Mouse (Mus musculus) forebrain, embryonic 13.5 days (tissue): Measurements from ENCODE around the gene Nek8. TPM values are rescaled to one million over a fixed set of nuclear protein-coding genes. Genes with fewer than 3 reads are reported as not detected.
"Not testable (repeated sequence)": the region's sequence is repeated elsewhere in the genome, so short reads cannot be mapped to it uniquely, and the experiment has no call there.

Source experiments
- ATAC-seq: fragments of 200-750 bp; cut with Nextera tagmentation; 2 replicates; pipeline ENCODE4 v1.8.0; 2017
- H3K27ac ChIP-seq: fragments of 300-500 bp; sonication (generic); 2 replicates; pipeline ENCODE4 v1.5.1; 2015; ENCODE audit warnings: inconsistent platforms, mild to moderate bottlenecking, moderate library complexity
- H3K27me3 ChIP-seq: fragments of 300-500 bp; sonication (generic); 2 replicates; pipeline ENCODE4 v1.6.1; 2015; ENCODE audit warnings: mild to moderate bottlenecking, inconsistent platforms
- H3K36me3 ChIP-seq: fragments of 300-500 bp; sonication (generic); 2 replicates; pipeline ENCODE4 v1.6.1; 2015; ENCODE audit warnings: mild to moderate bottlenecking, inconsistent platforms; ENCODE audit not compliant: poor library complexity, severe bottlenecking
- H3K4me1 ChIP-seq: fragments of 300-500 bp; sonication (generic); 2 replicates; pipeline ENCODE4 v1.6.1; 2015; ENCODE audit warnings: inconsistent platforms
- H3K4me2 ChIP-seq: fragments of 300-500 bp; sonication (generic); 2 replicates; pipeline ENCODE4 v1.6.1; 2015; ENCODE audit warnings: inconsistent platforms, mild to moderate bottlenecking, moderate library complexity
- H3K4me3 ChIP-seq: fragments of 300-500 bp; sonication (generic); 2 replicates; pipeline ENCODE4 v1.5.1; 2015; ENCODE audit warnings: mild to moderate bottlenecking, inconsistent platforms
- H3K9ac ChIP-seq: fragments of 300-500 bp; sonication (generic); 2 replicates; pipeline ENCODE4 v1.6.1; 2015; ENCODE audit warnings: mild to moderate bottlenecking, inconsistent platforms
- H3K9me3 ChIP-seq: fragments of 300-500 bp; sonication (generic); replicated peaks from 2 replicates; pipeline ENCODE4 v1.6.1; 2016; ENCODE audit warnings: inconsistent platforms
- WGBS: fragments of 180-500 bp; shearing (Covaris S2); methylation state at CpG from one replicate; pipeline ENCODE4 v1.1.7; 2015; 5-methylcytosine and 5-hydroxymethylcytosine counted together
- polyA plus RNA-seq: library from polyadenylated mRNA; unstranded; fragments of >200 nt; fragmentation: Nextera tagmentation; extraction: Ambion mirVana; gene quantifications from 2 replicates; pipeline ENCODE4 v1.2.1, GENCODE M21; 2015

The Nek8 gene
- polyA plus RNA-seq, 1 experiment from 2014 or later, result 5.4 TPM

GRCm38 (mm10) chr11:78195101-78195863, 18.8 kb upstream of the Nek8 start:
- ATAC-seq, result no peak
- no peaks in the 10 kb centered on the region for H3K9me3 ChIP-seq
- H3K27ac ChIP-seq, result no peak overlapping the region
- H3K27me3 ChIP-seq, result no peaks in the 10 kb centered on the region
- peak overlapping the region; percentile 33 for H3K4me3 ChIP-seq
- WGBS, result 54% methylated on average over 23 of the region's 23 CpGs
- peaks cover 32% of the 10 kb centered on the region for H3K36me3 ChIP-seq
- H3K4me2 ChIP-seq, result peak overlapping the region; percentile 55
- H3K9ac ChIP-seq, result 0 out of 2 replicates have a peak overlapping the region, but pooled peaks have one; percentile 37
- H3K4me1 ChIP-seq, result peaks cover 12% of the 10 kb centered on the region

GRCm38 (mm10) chr11:78194411-78195100, 18.1 kb upstream of the Nek8 start:
- H3K4me2 ChIP-seq, result peak overlapping the region; percentile 55
- no peaks in the 10 kb centered on the region for H3K9me3 ChIP-seq
- H3K4me3 ChIP-seq, result peak overlapping the region; percentile 33
- H3K27me3 ChIP-seq, result no peaks in the 10 kb centered on the region
- no peak overlapping the region for H3K27ac ChIP-seq
- H3K36me3 ChIP-seq, result peaks cover 33% of the 10 kb centered on the region
- WGBS, result 4% methylated on average over 30 of the region's 30 CpGs
- H3K9ac ChIP-seq, result peak overlapping the region; percentile 37; the same call in 1 of the 2 replicates
- H3K4me1 ChIP-seq, result peaks cover 19% of the 10 kb centered on the region
- peak; percentile 52; the same call in 1 of the 2 replicates for ATAC-seq

- H3K4me3 ChIP-seq, result no peak within 1 kb of the TSS
- H3K36me3 ChIP-seq, result peaks cover 33% of the 10 kb centered on the region
- no peak for ATAC-seq
- no peaks in the 10 kb centered on the region for H3K27me3 ChIP-seq
- H3K4me2 ChIP-seq, result peak within 1 kb of the TSS; percentile 55; the same call in 1 of the 2 replicates
- H3K27ac ChIP-seq, result no peak within 1 kb of the TSS
- H3K4me1 ChIP-seq, result peaks cover 23% of the 10 kb centered on the region
- 81% methylated on average over 1 of the region's 1 CpGs for WGBS
- H3K9me3 ChIP-seq, result no peaks in the 10 kb centered on the region
- H3K9ac ChIP-seq, result no peak within 1 kb of the TSS
Observed at GRCm38 (mm10) chr11:78193113-78193512, 16.6 kb upstream of the Nek8 start, which contains the start of gene Proca1. Gene Proca1 (plus strand): TSS chr11:78193392.

- Histone ChIP-seq H3K4me3 (peak overlapping the region; percentile 60), H3K9ac (no peak overlapping the region), H3K36me3 (peaks cover 33% of the 10 kb centered on the region), H3K4me1 (peaks cover 26% of the 10 kb centered on the region), H3K4me2 (peak overlapping the region; percentile 65), H3K9me3 (no peaks in the 10 kb centered on the region), H3K27me3 (no peaks in the 10 kb centered on the region), H3K27ac (peak overlapping the region; percentile 94)
- WGBS, result 75% methylated on average over 6 of the region's 6 CpGs
- ATAC-seq, result no peak
Observed at GRCm38 (mm10) chr11:78190041-78190440, 13.6 kb upstream of the Nek8 start.

GRCm38 (mm10) chr11:78189234-78190040, 13.0 kb upstream of the Nek8 start:
- peak; percentile 85 for ATAC-seq
- no peaks in the 10 kb centered on the region for H3K9me3 ChIP-seq
- peaks cover 33% of the 10 kb centered on the region for H3K36me3 ChIP-seq
- H3K4me1 ChIP-seq, result peaks cover 20% of the 10 kb centered on the region
- no peaks in the 10 kb centered on the region for H3K27me3 ChIP-seq
- H3K4me2 ChIP-seq, result peak overlapping the region; percentile 65
- peak overlapping the region; percentile 60 for H3K4me3 ChIP-seq
- under 1% methylated on average over 41 of the region's 42 CpGs for WGBS
- H3K27ac ChIP-seq, result peak overlapping the region; percentile 94
- peak overlapping the region; percentile 82 for H3K9ac ChIP-seq

GRCm38 (mm10) chr11:78188331-78189233, 12.1 kb upstream of the Nek8 start, which contains the start of gene Rab34:
Gene Rab34 (plus strand): TSS chr11:78188430.
- ATAC-seq, result peak; percentile 83
- WGBS, result under 1% methylated on average over 78 of the region's 80 CpGs
- no peaks in the 10 kb centered on the region for H3K27me3 ChIP-seq
- H3K4me1 ChIP-seq, result peaks cover 21% of the 10 kb centered on the region
- H3K9ac ChIP-seq, result peak within 1 kb of the TSS; percentile 82
- H3K36me3 ChIP-seq, result peaks cover 33% of the 10 kb centered on the region
- peak within 1 kb of the TSS; percentile 65 for H3K4me2 ChIP-seq
- peak within 1 kb of the TSS; percentile 60 for H3K4me3 ChIP-seq
- no peaks in the 10 kb centered on the region for H3K9me3 ChIP-seq
- H3K27ac ChIP-seq, result peak within 1 kb of the TSS; percentile 94

GRCm38 (mm10) chr11:78184702-78185101, 8.2 kb upstream of the Nek8 start:
- H3K36me3 ChIP-seq, result peaks cover 26% of the 10 kb centered on the region
- H3K27me3 ChIP-seq, H3K4me3 ChIP-seq, H3K9ac ChIP-seq, H3K4me2 ChIP-seq, H3K27ac ChIP-seq, ATAC-seq, H3K9me3 ChIP-seq: not testable (repeated sequence)
- H3K4me1 ChIP-seq, result peaks cover 40% of the 10 kb centered on the region
- 97% methylated on average over 6 of the region's 6 CpGs for WGBS

- WGBS, result 52% methylated on average over 10 of the region's 10 CpGs
- Histone ChIP-seq H3K27ac (peak overlapping the region; percentile 26; the same call in 1 of the 2 replicates), H3K36me3 (peaks cover 32% of the 10 kb centered on the region), H3K27me3 (no peaks in the 10 kb centered on the region), H3K9me3 (no peaks in the 10 kb centered on the region), H3K4me1 (peaks cover 44% of the 10 kb centered on the region), H3K9ac (no peak overlapping the region), H3K4me3 (peak overlapping the region; percentile 92), H3K4me2 (peak overlapping the region; percentile 47)
- peak; percentile 3; the same call in 1 of the 2 replicates for ATAC-seq
Observed at GRCm38 (mm10) chr11:78183884-78184514, 7.5 kb upstream of the Nek8 start.

- peak within 1 kb of the TSS; percentile 91 for H3K9ac ChIP-seq
- H3K36me3 ChIP-seq, result peaks cover 32% of the 10 kb centered on the region
- H3K27me3 ChIP-seq, result no peaks in the 10 kb centered on the region
- H3K4me3 ChIP-seq, result peak within 1 kb of the TSS; percentile 92
- H3K4me2 ChIP-seq, result peak within 1 kb of the TSS; percentile 74
- under 1% methylated on average over 38 of the region's 38 CpGs for WGBS
- no peaks in the 10 kb centered on the region for H3K9me3 ChIP-seq
- peak; percentile 95 for ATAC-seq
- peaks cover 52% of the 10 kb centered on the region for H3K4me1 ChIP-seq
- H3K27ac ChIP-seq, result peak within 1 kb of the TSS; percentile 93
Observed at GRCm38 (mm10) chr11:78182961-78183844, 6.7 kb upstream of the Nek8 start, which contains the start of gene Rpl23a. Gene Rpl23a (minus strand): TSS chr11:78183584.

GRCm38 (mm10) chr11:78182450-78182849, 6.0 kb upstream of the Nek8 start:
- no peak for ATAC-seq
- H3K4me2 ChIP-seq, result peak overlapping the region; percentile 74
- H3K4me3 ChIP-seq, result peak overlapping the region; percentile 92
- no peaks in the 10 kb centered on the region for H3K9me3 ChIP-seq
- peaks cover 32% of the 10 kb centered on the region for H3K36me3 ChIP-seq
- H3K27ac ChIP-seq, result peak overlapping the region; percentile 93; the same call in 1 of the 2 replicates
- no peaks in the 10 kb centered on the region for H3K27me3 ChIP-seq
- WGBS, result 9% methylated on average over 7 of the region's 7 CpGs
- H3K9ac ChIP-seq, result peak overlapping the region; percentile 91
- peaks cover 53% of the 10 kb centered on the region for H3K4me1 ChIP-seq
